Mouse (Mus musculus): ENCODE measurements around the gene Kif4.
A peak's percentile ranks its signal among the peaks of the same experiment; 100 is the strongest.

DNA sequence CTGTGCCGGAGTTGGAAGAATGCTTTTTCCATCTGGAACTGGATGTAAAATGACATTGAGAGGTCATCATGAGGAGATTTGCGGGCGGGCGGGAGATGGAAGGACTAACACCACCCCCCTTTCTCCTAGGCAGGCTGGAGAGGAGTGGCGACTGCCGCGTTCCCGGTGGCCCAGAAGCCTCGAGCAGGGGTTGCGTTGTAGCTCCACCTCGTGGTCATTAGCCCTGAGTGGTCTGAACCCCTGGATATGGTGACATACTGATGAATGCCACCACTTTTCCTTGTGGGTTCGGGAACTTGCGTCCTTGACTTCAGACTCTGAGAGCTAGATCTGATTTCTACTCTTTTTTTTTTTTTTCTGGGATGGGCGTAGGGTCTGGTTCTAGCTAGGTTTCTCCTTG lies 113.4 kb downstream of the Kif4 start:
- TF ChIP-seq POLR2A (IDR thresholded peaks at IDR 0.05; ENCODE audit: insufficient read depth, low read depth, low read length) (no peak), CTCF (IDR thresholded peaks at IDR 0.05) (peak; percentile 75)
